Mouse (Mus musculus) gastrocnemius, postnatal 14 days (tissue): ENCODE results near the gene 2810459M11Rik. TPM values are rescaled to one million over a fixed set of nuclear protein-coding genes. Genes with fewer than 3 reads are reported as not detected.

Experiments used
- DNase-seq: peaks from one replicate; pipeline ENCODE4 v3.0.0; 2021; ENCODE audit warnings: mixed read lengths
- intact Hi-C: fragments of 180-260 bp; cut with DNase I; formaldehyde crosslinking; loops from one replicate; pipeline ENCODE4 v1.15.1; 2025; ENCODE audit warnings: low total_unique reads
- total RNA-seq, 2 experiments: library from RNA; stranded (reverse); gene quantifications; 2 replicates each; pipeline ENCODE4 v1.2.3; 2021

2810459M11Rik gene
- total RNA-seq, 2 experiments from 2014 or later, result 0.06 to 0.07 TPM

GRCm38 (mm10) chr1:86048231-86048630 is 2.6 kb downstream of the 2810459M11Rik start:
- no peak for DNase-seq
- intact Hi-C loops, result no loop called here

- intact Hi-C loops, result no loop called here
- no peak for DNase-seq
These were observed 3.1 kb downstream of the 2810459M11Rik start for GRCm38 (mm10) chr1:86048744-86049143.

- peak; percentile 48 for DNase-seq
- intact Hi-C loops, result no loop called here
These were observed 7.7 kb downstream of the 2810459M11Rik start for GRCm38 (mm10) chr1:86053198-86053921.

GRCm38 (mm10) chr1:86054943-86055342 is 9.3 kb downstream of the 2810459M11Rik start:
- DNase-seq, result no peak

GRCm38 (mm10) chr1:86056284-86056683 is 10.6 kb downstream of the 2810459M11Rik start:
- intact Hi-C loops, result no loop called here
- no peak for DNase-seq

More at GRCm38 (mm10) chr1:86054943-86055342, 9.3 kb downstream of the 2810459M11Rik start:
- intact Hi-C loops, result no loop called here

GRCm38 (mm10) chr1:86058856-86059769 is 13.4 kb downstream of the 2810459M11Rik start:
- intact Hi-C loops, result no loop called here
- DNase-seq, result peak; percentile 92

- DNase-seq, result no peak
- intact Hi-C loops, result no loop called here
These were observed 16.9 kb downstream of the 2810459M11Rik start for GRCm38 (mm10) chr1:86062523-86062922.

- intact Hi-C loops, result no loop called here
- DNase-seq, result peak; percentile 85
These were observed 18.8 kb downstream of the 2810459M11Rik start, which contains the start of gene Psmd1 for GRCm38 (mm10) chr1:86064271-86064991. Gene Psmd1 (plus strand): TSS chr1:86064387.

- intact Hi-C loops, result no loop called here
These were observed 30.9 kb downstream of the 2810459M11Rik start for GRCm38 (mm10) chr1:86076565-86076964.

GRCm38 (mm10) chr1:86094413-86094812 is 48.8 kb downstream of the 2810459M11Rik start:
- no peak for DNase-seq

More at GRCm38 (mm10) chr1:86076565-86076964, 30.9 kb downstream of the 2810459M11Rik start:
- DNase-seq, result no peak

GRCm38 (mm10) chr1:86105054-86105453 is 59.4 kb downstream of the 2810459M11Rik start:
- intact Hi-C loops, result no loop called here
- DNase-seq, result no peak

More at GRCm38 (mm10) chr1:86094413-86094812, 48.8 kb downstream of the 2810459M11Rik start:
- intact Hi-C loops, result no loop called here

Other genes starting within 250 kb of the 2810459M11Rik start
- gene Itm2c, start 151.6 kb upstream of the 2810459M11Rik start, total RNA-seq, result 10 to 100 TPM; 48.7 to 50.4 TPM
- gene 4933407L21Rik, start 117.4 kb upstream of the 2810459M11Rik start, total RNA-seq, result under 1 TPM; 0.31 to 0.33 TPM
- gene Gpr55, start 84.9 kb upstream of the 2810459M11Rik start, total RNA-seq, result not detected
- not detected for gene Spata3, start 29.0 kb upstream of the 2810459M11Rik start, total RNA-seq
- gene Psmd1, start 18.5 kb downstream of the 2810459M11Rik start, total RNA-seq, result 10 to 100 TPM; 91.4 to 97.4 TPM
- gene Htr2b, start 66.1 kb downstream of the 2810459M11Rik start, total RNA-seq, result under 1 TPM; 0.31 to 0.80 TPM
- gene Gm21972, start 87.8 kb downstream of the 2810459M11Rik start, total RNA-seq, result under 1 TPM; 0.44 to 0.68 TPM
- 1 to 10 TPM; 2.5 to 2.6 TPM for gene Armc9, start 108.9 kb downstream of the 2810459M11Rik start, total RNA-seq